Mouse (Mus musculus) stomach, postnatal 0 days (tissue): ENCODE data around the gene Slc44a3.

Experiments used
- CTCF ChIP-seq: IDR thresholded peaks from 2 replicates; pipeline ENCODE4 v1.5.1; 2016; ENCODE audit warnings: antibody characterized with exemption, low read depth, mild to moderate bottlenecking, moderate library complexity
- EP300 ChIP-seq: optimal IDR thresholded peaks from 2 replicates; pipeline ENCODE3; 2016; ENCODE audit warnings: antibody characterized with exemption

DNA sequence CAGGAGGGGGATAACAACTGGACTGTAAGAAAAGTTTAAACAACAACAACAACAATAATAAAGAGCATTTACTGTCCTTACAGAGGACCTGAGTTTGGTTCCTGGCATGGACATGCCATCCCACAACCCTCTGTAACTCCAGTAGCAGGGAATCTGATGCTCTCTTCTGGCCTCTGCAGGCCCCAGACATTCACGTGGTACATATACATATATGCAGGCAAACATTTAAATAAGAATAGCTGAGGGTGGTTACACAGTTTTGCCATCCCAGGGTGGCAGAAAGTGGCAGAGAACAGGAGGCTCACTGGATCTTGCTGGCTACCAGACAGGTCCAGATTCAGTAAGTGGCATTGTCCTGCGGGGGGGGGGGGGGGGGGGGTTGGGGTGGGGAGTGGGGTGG lies 64.1 kb downstream of the Slc44a3 start:
- TF ChIP-seq CTCF, result no peak
- no peak for TF ChIP-seq EP300
